Mouse (Mus musculus): Measurements from ENCODE around the gene Ang2. TPM values are rescaled to one million over a fixed set of nuclear protein-coding genes. Genes with fewer than 3 reads are reported as not detected.
A peak's percentile ranks its signal among the peaks of the same experiment; 100 is the strongest.
"Not testable (repeated sequence)": the region's sequence is repeated elsewhere in the genome, so short reads cannot be mapped to it uniquely, and the experiment has no call there.

The Ang2 gene
- not detected for total RNA-seq (2021)
- long read RNA-seq, experiment 1: 0 reads
- long read RNA-seq, experiment 2: 0 reads

DNA sequence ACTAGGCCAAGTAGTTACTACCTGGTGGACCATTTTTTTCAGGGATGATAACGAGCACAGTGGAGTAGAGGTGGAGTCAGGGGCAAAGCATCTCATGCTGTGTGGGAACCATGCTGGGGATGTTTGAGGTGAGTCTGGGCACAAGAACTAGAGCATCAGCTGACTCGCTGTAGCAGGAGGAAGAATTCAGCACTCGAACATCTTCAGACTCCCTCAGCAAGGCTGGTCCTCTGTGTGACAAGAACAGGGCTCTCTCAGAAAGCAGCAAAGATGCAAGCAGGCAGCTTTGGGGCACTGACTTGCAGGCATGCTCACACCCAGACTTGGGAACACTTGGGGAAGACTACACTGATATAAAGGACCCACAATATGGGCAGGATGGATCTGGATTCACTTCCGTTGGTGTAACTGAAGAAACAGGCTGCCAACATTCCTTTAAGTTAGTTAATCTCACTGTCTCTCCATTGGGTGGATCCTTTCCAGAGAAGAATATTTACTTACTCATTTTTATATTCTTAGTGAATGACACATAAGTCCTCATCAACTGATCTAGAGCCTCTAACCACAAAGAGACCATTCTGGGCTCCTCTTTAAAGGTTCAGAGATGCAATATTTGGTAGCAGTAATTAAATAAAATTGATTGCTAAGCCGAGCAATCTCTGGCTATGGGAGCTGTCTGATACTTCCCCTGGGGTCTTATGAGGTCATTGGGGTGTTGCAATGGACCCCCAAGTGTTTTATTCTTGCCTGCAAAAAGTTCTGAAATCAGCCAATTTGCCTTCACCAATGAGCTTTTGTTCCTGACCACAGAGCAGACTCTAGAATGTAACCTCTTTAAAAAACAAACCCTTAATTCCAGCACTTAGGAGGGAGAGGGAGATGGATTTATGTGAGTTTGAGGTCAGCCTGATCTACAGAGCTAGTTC is at the start of gene Ang2:
TSS of gene Ang2 (minus strand) at position 51 of the 926 bp plus-strand sequence.
- no peak for TF ChIP-seq CTCF (IDR thresholded peaks at IDR 0.05)
- intact Hi-C loops (cut with DNase I): no loop called here
- Histone ChIP-seq H3K4me3 (no peak within 1 kb of the TSS), H3K27ac (peak within 1 kb of the TSS; percentile 38; the same call in 1 of the 2 replicates)
- no peak for DNase-seq

- no peak for TF ChIP-seq CTCF (IDR thresholded peaks at IDR 0.05)
- intact Hi-C loops (cut with DNase I): no loop called here
- H3K4me3 ChIP-seq: no peak overlapping the region
- DNase-seq: no peak
- no peak overlapping the region for H3K27ac ChIP-seq
Observed at GRCm38 (mm10) chr14:51247736-51248135, 48.8 kb upstream of the Ang2 start.

GRCm38 (mm10) chr14:51240899-51241298 is 42.0 kb upstream of the Ang2 start:
- no peak overlapping the region for H3K27ac ChIP-seq
- H3K4me3 ChIP-seq: no peak overlapping the region
- intact Hi-C loops (cut with DNase I): loop anchor here (1.0 kb wide), 1 partner anchor 65 kb away; no protein-coding TSS in a partner anchor
- DNase-seq: peak; percentile 39
- peak; percentile 87 for TF ChIP-seq CTCF (IDR thresholded peaks at IDR 0.05)

- DNase-seq; H3K27ac ChIP-seq; H3K4me3 ChIP-seq; intact Hi-C loops (cut with DNase I): not testable (repeated sequence)
Observed at GRCm38 (mm10) chr14:51237488-51237887, 38.5 kb upstream of the Ang2 start.

DNA sequence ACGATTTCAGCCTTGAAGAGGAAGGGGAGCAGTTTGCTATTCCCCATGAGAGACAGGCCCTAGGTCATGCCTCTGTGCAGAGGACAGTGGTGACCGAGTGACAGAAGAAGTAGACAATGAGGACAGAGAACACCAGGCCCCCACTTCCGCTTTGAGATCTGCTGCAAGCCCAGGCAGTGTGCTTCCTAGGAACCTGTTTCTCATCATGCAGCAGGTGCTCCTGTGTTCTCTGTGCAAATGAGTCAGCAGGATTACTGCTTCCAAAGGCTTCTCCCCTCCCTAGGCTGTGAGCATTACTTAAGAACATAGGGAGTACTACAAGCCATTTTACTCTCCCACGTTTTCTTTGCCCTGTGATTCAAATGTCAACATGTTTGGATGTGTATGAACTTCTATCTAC is 30.7 kb upstream of the Ang2 start:
- not testable (repeated sequence) for DNase-seq

DNA sequence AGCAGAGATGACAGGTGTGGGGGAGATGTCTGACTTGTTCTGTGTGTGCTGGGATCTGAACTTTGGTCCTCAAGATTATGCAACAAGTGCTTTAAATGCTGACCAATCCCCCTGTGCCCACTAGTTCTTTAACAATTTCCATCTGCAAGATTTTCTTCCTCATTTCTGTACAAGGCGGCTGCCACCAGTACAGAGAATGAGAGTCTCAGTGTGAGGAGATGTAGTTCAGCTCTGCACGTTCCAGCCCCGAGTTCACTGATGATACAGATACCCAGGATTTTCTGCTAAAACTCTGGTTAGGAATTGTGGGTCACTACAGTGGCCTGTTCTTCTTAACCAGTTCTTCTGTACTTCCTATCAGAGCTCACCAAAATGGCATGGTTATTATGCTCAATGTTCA is 21.1 kb upstream of the Ang2 start:
- H3K4me3 ChIP-seq; H3K27ac ChIP-seq; DNase-seq; intact Hi-C loops (cut with DNase I): not testable (repeated sequence)

More for the DNA sequence above, 30.7 kb upstream of the Ang2 start:
- H3K4me3 ChIP-seq; intact Hi-C loops (cut with DNase I); H3K27ac ChIP-seq: not testable (repeated sequence)

DNA sequence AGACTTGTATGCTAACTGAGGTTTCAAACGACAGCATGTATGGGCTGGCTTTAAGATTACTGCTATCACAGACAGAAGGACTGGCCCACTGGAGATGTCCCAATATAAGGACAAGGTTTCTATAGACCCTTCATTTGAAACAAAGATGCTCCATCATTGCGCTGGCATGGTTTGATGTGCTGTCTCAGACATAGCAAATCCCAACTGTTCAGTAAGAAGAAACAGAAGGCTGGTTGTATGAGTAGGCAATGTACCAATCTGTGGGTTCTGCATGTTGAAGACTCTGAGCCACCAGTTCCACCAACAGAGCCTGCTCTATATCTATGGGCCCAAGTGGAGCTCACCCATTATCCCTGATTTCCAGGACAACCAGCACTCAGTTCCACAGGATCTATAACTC is 4.2 kb upstream of the Ang2 start, which contains the start of gene Ear14:
TSS of gene Ear14 (plus strand) at position 277 of the 400 bp plus-strand sequence.
- TF ChIP-seq CTCF (IDR thresholded peaks at IDR 0.05): no peak
- no peak for DNase-seq
- Histone ChIP-seq H3K4me3 (no peak within 1 kb of the TSS), H3K27ac (peak within 1 kb of the TSS; percentile 66)
- intact Hi-C loops (cut with DNase I): no loop called here

DNA sequence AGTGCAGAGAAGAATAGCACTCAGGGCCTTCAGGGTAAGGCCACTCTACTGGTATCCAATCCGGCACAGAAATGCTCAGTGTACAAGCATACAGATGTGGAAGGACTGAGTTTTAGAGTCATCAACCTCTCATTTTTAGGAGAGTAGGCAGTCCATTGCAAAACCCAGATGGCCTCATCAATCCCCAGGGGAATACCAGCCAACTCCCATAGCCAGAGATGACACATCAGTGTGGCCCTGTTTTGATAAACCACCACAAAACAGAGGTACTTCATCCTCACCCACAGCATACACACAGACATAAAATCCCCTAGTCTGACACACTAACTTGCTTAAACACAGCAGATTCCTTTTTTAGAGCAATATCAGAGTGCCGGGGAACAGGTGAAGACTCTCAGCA is 1.5 kb upstream of the Ang2 start:
- peak overlapping the region; percentile 38; the same call in 1 of the 2 replicates for H3K27ac ChIP-seq
- no peak for TF ChIP-seq CTCF (IDR thresholded peaks at IDR 0.05)
- intact Hi-C loops (cut with DNase I): no loop called here

GRCm38 (mm10) chr14:51200054-51200453 is 1.1 kb upstream of the Ang2 start:
- TF ChIP-seq CTCF (IDR thresholded peaks at IDR 0.05): no peak
- no peak overlapping the region for H3K4me3 ChIP-seq
- DNase-seq: peak; percentile 20
- H3K27ac ChIP-seq: peak overlapping the region; percentile 38; the same call in 1 of the 2 replicates
- intact Hi-C loops (cut with DNase I): no loop called here

More for the DNA sequence above, 1.5 kb upstream of the Ang2 start:
- no peak for DNase-seq
- no peak overlapping the region for H3K4me3 ChIP-seq

GRCm38 (mm10) chr14:51195681-51196080 is 3.3 kb downstream of the Ang2 start:
- DNase-seq: no peak
- no peak for TF ChIP-seq CTCF (IDR thresholded peaks at IDR 0.05)
- Histone ChIP-seq H3K4me3 (no peak overlapping the region), H3K27ac (no peak overlapping the region)
- intact Hi-C loops (cut with DNase I): no loop called here

GRCm38 (mm10) chr14:51181051-51181450 is 17.9 kb downstream of the Ang2 start:
- H3K4me3 ChIP-seq; H3K27ac ChIP-seq; intact Hi-C loops (cut with DNase I); DNase-seq: not testable (repeated sequence)

GRCm38 (mm10) chr14:51173843-51174242 is 25.1 kb downstream of the Ang2 start:
- no peak for TF ChIP-seq CTCF (IDR thresholded peaks at IDR 0.05)
- DNase-seq: no peak
- intact Hi-C loops (cut with DNase I): loop anchor here (5.0 kb wide), 1 partner anchor 72 kb away; no protein-coding TSS in a partner anchor
- no peak overlapping the region for H3K27ac ChIP-seq
- H3K4me3 ChIP-seq: no peak overlapping the region

DNA sequence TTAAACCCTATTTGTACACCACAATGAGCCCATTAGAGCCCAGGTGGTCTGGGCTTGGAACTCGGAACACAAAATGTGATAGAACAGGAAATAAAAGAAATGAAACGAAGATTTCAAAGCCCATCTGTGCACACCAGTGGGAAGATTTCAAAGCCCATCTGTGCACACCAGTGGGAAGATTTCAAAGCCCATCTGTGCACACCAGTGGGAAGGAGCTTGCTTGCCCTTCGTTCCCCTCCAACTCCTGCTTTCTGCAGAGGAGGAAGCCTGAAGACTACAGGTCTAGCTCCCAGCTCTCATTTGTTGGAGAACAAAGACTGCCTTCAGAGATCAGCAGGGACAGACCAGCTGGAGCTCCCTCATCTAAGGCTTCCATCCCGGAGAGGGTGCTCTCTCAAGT is 26.0 kb downstream of the Ang2 start:
- not testable (repeated sequence) for DNase-seq, H3K27ac ChIP-seq
- 0 out of 2 replicates have a peak overlapping the region, but pooled peaks have one; percentile 13 for H3K4me3 ChIP-seq
- intact Hi-C loops (cut with DNase I): loop anchor here (5.0 kb wide), 1 partner anchor 71 kb away; no protein-coding TSS in a partner anchor

Data from gastrocnemius, adult 2 months (tissue).